Mouse (Mus musculus) T-helper 2 cell (primary cell): ENCODE measurements at regions not wholly inside any gene's neighbourhood (a gene's known extent, or its start where the extent isn't known, plus 50 kb on each side); places are given as distances from the start of the nearest gene placed in this dataset.

Experiments used
- in situ Hi-C: fragments of 300-600 bp; cut with MboI, MseI; formaldehyde crosslinking; loops from one replicate; pipeline ENCODE4 v1.15.1; 2025; ENCODE audit warnings: high pct_unique_total_duplicates

DNA sequence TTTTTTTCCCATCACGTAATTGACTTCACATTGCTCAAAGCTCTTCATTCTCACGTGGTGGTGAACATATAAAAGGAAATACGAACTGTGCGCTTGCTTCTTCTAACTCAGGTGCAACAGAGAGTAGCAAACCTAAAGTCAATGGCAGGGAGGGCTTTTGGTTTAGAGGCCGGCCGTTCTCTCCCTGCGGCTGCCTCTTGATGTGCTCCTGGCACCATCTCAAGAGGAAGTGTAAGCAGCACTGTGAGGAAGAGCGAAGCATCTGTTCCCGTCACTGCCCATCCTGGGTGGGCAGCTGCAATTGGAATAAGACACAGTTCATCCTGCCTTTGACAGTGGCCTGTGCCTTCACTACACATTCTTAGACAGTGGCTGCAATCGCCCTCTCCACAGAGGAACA, 204.0 kb downstream of the Gm11361 start:
- in situ Hi-C loops, result no loop called here

DNA sequence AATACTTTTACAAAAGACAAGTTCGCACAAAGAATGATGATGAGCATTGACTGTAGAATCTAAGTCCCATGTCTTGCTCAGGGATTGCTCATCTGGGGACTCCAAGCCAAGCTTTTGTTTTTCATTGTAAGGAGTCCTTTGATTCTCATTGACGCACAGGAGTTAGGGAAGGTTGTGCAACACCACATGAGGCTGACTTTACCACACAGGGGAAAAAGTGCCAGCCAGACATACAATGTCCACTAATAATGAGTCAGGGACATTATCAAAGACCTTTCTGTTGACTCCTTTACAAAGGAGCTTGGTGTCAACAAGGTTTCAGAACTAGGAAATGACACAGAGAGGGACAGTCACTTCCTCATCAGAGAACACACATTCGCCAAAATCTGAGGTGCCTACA, 200.1 kb downstream of the Gm11361 start:
- in situ Hi-C loops, result no loop called here

DNA sequence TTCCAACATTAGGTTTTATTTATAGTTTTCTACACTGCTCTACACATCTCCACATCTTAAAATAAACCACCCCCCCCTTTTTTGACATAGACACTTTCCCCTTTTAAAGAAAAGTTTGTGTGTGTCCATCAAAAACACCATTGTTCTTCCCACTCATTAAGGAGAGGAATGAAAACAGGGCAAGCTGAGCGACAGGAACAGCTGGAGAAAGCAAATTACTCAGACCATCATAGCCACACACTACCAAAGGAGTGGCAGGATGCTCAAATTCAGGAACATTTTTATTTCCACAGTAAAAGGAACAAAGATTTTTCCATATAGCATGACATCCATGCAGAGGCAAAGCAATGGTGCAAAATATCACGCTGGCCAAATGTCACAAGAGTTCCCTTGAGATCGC, 198.6 kb downstream of the Gm11361 start:
- in situ Hi-C loops, result no loop called here

DNA sequence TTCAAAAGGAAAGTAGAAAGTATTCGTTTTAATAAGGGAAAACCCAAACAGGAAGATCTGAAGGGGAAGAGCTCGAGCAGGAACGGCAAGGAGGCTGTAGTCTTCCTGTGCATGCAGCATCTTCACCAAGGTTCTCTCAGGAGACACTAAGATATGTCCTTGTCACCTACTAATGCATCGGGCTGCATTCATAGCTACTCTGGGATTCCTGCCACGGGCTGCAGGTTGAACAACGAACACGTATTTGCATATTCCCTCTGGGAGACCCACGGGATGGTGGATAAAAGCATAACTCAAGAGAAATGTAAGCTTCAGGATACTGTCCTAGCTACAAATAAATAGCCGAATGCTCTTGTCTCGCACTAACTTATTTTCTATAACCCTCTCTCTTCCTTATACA, 197.7 kb downstream of the Gm11361 start:
- in situ Hi-C loops, result no loop called here

GRCm38 (mm10) chr13:28450699-28451445, 193.5 kb downstream of the Gm11361 start:
- in situ Hi-C loops, result no loop called here

- in situ Hi-C loops, result no loop called here
Measured at GRCm38 (mm10) chr13:28449026-28449425, 191.7 kb downstream of the Gm11361 start.

- in situ Hi-C loops, result no loop called here
Measured at GRCm38 (mm10) chr13:28442250-28442649, 184.9 kb downstream of the Gm11361 start.

GRCm38 (mm10) chr13:28433445-28433844, 176.1 kb downstream of the Gm11361 start:
- in situ Hi-C loops, result no loop called here

- in situ Hi-C loops, result no loop called here
Measured at GRCm38 (mm10) chr13:28432017-28432416, 174.7 kb downstream of the Gm11361 start.

- in situ Hi-C loops, result loop anchor here (10.0 kb wide), 1 partner anchor 1409 kb away; no protein-coding TSS in a partner anchor
Measured at GRCm38 (mm10) chr13:28426085-28426484, 168.8 kb downstream of the Gm11361 start.

- in situ Hi-C loops, result loop anchor here (10.0 kb wide), 1 partner anchor 1410 kb away; no protein-coding TSS in a partner anchor
Measured at GRCm38 (mm10) chr13:28425116-28425515, 167.8 kb downstream of the Gm11361 start.

DNA sequence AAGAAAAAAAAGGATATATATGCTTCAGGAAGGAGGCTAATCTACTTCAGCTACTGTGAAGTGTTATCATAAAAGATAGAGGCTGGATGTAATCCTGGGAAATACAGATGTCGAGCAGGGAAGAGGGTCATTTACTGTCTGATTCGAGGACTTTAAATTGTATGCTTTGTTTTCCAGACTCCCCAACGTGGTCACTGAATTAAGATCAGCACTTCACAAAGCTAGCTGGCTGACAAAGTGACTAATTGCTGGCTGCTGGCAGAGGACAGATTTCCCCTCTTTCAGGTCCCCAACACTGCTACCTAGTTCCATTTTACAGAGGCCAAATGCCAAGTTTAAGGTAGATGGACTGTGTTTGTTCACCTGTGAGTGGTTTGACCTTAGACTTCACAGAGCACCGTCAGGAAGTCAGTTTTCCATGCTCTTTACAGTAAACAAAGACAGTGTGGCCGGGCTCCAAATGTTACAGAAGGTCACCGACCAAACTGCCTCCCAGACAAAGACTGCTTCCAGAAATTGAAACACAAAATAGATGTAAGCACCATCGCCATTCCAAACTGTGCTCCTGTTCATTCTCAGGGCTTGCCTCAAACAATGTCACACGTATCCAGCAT, 167.2 kb downstream of the Gm11361 start:
- in situ Hi-C loops, result loop anchor here (10.0 kb wide), 1 partner anchor 1410 kb away; no protein-coding TSS in a partner anchor

DNA sequence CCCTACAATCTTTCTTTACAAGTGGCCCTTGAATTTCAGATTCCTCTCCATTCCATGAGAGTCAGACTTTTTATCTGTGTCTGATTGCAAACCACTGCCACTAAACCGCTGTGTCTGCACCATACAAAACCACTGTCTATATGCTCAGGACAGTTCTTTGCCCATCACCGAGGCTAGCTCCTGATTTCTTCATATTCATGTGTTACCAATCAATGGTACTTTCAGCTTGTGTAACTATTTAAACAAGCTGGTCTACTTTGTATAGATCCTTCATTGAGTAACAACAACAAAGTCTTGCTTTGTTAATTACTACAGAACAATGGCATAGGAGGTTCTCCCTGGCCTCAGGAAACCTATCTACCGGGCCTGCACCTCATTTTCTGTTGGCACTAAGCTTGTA, 164.0 kb downstream of the Gm11361 start:
- in situ Hi-C loops, result loop anchor here (10.0 kb wide), 1 partner anchor 1413 kb away; no protein-coding TSS in a partner anchor

GRCm38 (mm10) chr13:28420636-28421035, 163.3 kb downstream of the Gm11361 start:
- in situ Hi-C loops, result loop anchor here (10.0 kb wide), 1 partner anchor 1414 kb away; no protein-coding TSS in a partner anchor

DNA sequence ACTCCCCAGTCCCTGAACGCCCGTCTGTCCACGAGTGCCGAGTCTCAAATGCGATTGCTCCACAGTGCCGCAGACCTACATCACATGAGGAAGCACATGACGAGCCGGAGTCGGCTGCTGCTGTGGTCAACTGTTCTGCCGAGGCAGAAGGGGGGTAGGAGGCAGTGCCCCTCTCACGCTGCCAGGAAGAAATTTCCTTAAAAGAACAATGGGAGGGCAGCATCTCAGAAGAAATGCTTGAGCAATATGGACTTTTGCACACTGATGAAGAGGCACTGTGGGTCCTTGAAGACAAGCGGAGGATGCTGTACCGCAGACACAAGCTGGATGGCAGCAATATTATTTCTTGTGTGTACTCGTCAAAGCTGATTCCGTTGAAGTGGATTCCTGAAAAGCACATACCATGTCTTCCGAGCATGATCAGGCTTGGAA, 162.6 kb downstream of the Gm11361 start:
- in situ Hi-C loops, result loop anchor here (10.0 kb wide), 1 partner anchor 1415 kb away; no protein-coding TSS in a partner anchor

DNA sequence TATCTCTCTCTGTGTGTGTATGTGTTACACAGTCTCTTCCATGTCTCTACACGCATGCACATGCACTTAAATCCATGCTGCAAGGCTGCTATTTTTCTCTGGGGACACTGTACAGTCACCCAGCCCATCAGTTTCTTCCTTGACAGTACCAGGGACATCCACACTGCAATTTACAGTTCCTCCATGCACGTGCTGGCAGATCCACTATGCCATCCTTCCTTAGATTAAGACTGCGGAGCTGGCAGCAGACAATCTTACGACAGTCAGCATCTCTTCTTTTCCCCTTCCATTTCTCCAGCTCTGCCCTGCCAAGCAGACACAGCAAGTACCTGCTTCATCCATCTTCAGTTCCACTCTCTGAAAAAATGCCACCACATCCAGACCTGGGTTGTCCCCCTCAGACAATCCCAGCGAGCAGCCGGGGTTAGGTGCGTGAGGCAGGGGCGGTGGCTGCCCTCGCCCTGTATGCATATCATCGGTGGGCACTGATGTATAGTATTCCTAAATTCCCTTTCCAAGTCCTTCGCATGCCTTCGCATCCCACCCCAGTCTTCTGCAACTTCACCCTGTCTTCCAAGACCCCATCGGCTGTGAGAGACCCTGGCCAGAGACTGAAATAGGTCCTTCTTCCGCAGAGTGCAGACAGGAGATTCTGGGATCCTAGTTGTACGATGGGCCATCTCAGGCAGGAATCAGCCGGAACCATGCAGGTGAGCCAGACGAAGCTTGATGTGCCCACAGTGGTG, 161.8 kb downstream of the Gm11361 start:
- in situ Hi-C loops, result no loop called here

GRCm38 (mm10) chr13:28417929-28418881, 160.9 kb downstream of the Gm11361 start:
- in situ Hi-C loops, result no loop called here

- in situ Hi-C loops, result no loop called here
Measured at GRCm38 (mm10) chr13:28417431-28417928, 160.2 kb downstream of the Gm11361 start.

GRCm38 (mm10) chr13:28416887-28417286, 159.6 kb downstream of the Gm11361 start:
- in situ Hi-C loops, result no loop called here

- in situ Hi-C loops, result no loop called here
Measured at GRCm38 (mm10) chr13:28416231-28416630, 158.9 kb downstream of the Gm11361 start.

- in situ Hi-C loops, result no loop called here
Measured at GRCm38 (mm10) chr13:28415769-28416168, 158.4 kb downstream of the Gm11361 start.
